ENCODE assay signal across 8 mouse cellular contexts in the genomic region with DNA sequence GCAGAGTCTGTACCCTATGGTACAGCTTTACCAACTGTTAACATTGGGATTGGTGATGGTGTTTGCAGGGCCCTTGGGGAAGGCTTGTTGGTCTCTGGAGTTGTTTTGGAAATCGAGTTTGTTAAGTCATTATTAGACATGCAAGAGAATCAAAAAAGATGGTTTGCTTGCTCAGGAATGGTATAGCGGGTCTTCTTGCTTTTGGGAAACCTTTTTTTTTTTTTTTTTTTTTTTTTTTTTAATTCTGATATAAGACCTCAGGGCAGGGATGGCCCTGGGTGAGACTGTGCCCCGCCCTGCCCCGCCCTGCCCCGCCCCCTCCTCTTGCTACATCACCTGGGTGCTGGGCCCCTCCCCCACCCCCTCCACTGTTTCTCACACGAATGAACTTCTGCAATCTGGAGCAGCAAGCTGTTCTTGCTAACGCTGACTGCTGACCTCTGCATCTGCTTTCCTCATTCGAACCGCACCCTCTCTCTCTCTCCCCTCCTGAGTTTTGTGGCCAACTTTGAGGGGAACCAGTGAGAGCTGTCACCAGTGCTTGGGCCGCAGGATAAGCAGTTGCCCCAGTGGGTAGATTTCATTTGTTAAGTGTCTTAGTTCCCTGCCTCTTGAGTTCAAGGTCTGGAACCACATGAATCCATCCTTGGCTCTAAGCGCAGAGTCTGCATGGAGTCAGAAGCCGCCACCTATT.
DNase-seq lines count a peak whose midpoint lies in the region; ATAC-seq and TF ChIP-seq lines count a peak whose summit lies in the region.

No protein-coding gene starts in this region.

- no peak overlapping the region for H3K9ac ChIP-seq in heart, adult 2 months (ENCODE audit: low read depth, low read length)
- H3K9ac ChIP-seq in heart, embryonic 11.5 days (ENCODE audit: low read depth, low read length): no peak overlapping the region
- no peak overlapping the region for H3K9ac ChIP-seq in intestine, embryonic 14.5 days (ENCODE audit: low read length)

- DNase-seq in heart, adult 2 months: peak in 1 of 2 experiments; percentile 69
- DNase-seq in ZHBTc4 (ENCODE audit: low read depth, low spot score): peak; percentile 62
- DNase-seq in intestine, embryonic 14.5 days (ENCODE audit: low spot score): no peak
- DNase-seq in right cerebral cortex, postnatal 36 days (ENCODE audit: low spot score in 2 of 2): no peak
- DNase-seq in thymus, postnatal 10 days (ENCODE audit: low spot score in 2 of 2): no peak
- DNase-seq in cerebellum, adult 11-12 months: no peak

- no peak for TF ChIP-seq POLR2A in heart, adult 2 months (IDR thresholded peaks at IDR 0.05; ENCODE audit: insufficient read depth, low read depth, low read length)

- 0 out of 2 replicates have a peak, but pooled peaks cover 4% of the 10 kb centered on the region for H3K79me2 ChIP-seq in heart, adult 2 months (replicated peaks; ENCODE audit: control insufficient read depth, insufficient read depth, low read length)

- H3K9me3 ChIP-seq in heart, embryonic 11.5 days (replicated peaks; ENCODE audit: control insufficient read depth, low read length): no peaks in the 10 kb centered on the region
- H3K9me3 ChIP-seq in intestine, embryonic 14.5 days (ENCODE audit: control insufficient read depth, low read length): no peaks in the 10 kb centered on the region

- TF ChIP-seq EP300 in heart, adult 2 months (IDR thresholded peaks at IDR 0.05; ENCODE audit: insufficient read depth, low read depth, low read length): peak; percentile 80

- no peaks in the 10 kb centered on the region for H3K36me3 ChIP-seq in heart, adult 2 months (ENCODE audit: control insufficient read depth, insufficient read depth, low read length)
- H3K36me3 ChIP-seq in heart, embryonic 11.5 days (ENCODE audit: control insufficient read depth, insufficient read depth, low read length): no peaks in the 10 kb centered on the region
- H3K36me3 ChIP-seq in intestine, embryonic 14.5 days (ENCODE audit: control insufficient read depth, insufficient read depth, low read length): no peaks in the 10 kb centered on the region

- H3K4me2 ChIP-seq in heart, embryonic 11.5 days: no peak overlapping the region
- no peak overlapping the region for H3K4me2 ChIP-seq in intestine, embryonic 14.5 days (ENCODE audit: low read length)

- intact Hi-C loops in heart, adult 2 months (cut with DNase I): loop anchor here (2.0 kb wide), 2 partner anchors 39 to 81 kb away; no protein-coding TSS in a partner anchor

- no peak for TF ChIP-seq CTCF in heart, adult 2 months (IDR thresholded peaks at IDR 0.05)

- H3K4me3 ChIP-seq in heart, adult 2 months: no peak overlapping the region
- H3K4me3 ChIP-seq in heart, embryonic 11.5 days (ENCODE audit: low read depth, low read length): no peak overlapping the region
- H3K4me3 ChIP-seq in intestine, embryonic 14.5 days (ENCODE audit: low read depth, low read length): no peak overlapping the region

- ATAC-seq in heart, embryonic 11.5 days (replicated peaks; ENCODE audit: insufficient number of reproducible peaks, low FRiP score, low TSS enrichment): no peak
- ATAC-seq in intestine, embryonic 14.5 days (replicated peaks; ENCODE audit: low FRiP score, low TSS enrichment, low read depth): no peak
- peak; percentile 41 for ATAC-seq in megakaryocyte-erythroid progenitor cell, adult 5-6 weeks (replicated peaks; ENCODE audit: low FRiP score, low TSS enrichment, poor library complexity, severe bottlenecking)

- peaks cover 34% of the 10 kb centered on the region for H3K4me1 ChIP-seq in heart, adult 2 months (ENCODE audit: control insufficient read depth, insufficient read depth, low read length)
- peaks cover 42% of the 10 kb centered on the region for H3K4me1 ChIP-seq in heart, embryonic 11.5 days (ENCODE audit: control insufficient read depth, insufficient read depth, low read length)
- peaks cover 68% of the 10 kb centered on the region for H3K4me1 ChIP-seq in intestine, embryonic 14.5 days (replicated peaks; ENCODE audit: control insufficient read depth, insufficient read depth, low read length)

- WGBS in heart, adult 2 months: 41% methylated on average over 11 of the region's 12 CpGs
- WGBS in heart, embryonic 11.5 days (ENCODE audit: insufficient replicate concordance): 30% methylated on average over 11 of the region's 12 CpGs
- WGBS in intestine, embryonic 14.5 days: 33% methylated on average over 12 of the region's 12 CpGs

- peak overlapping the region; percentile 58 for H3K27ac ChIP-seq in heart, adult 2 months
- H3K27ac ChIP-seq in heart, embryonic 11.5 days (ENCODE audit: low read depth, low read length): no peak overlapping the region
- H3K27ac ChIP-seq in intestine, embryonic 14.5 days (ENCODE audit: low read depth): 0 out of 2 replicates have a peak overlapping the region, but pooled peaks have one; percentile 51

- H3K27me3 ChIP-seq in heart, adult 2 months (ENCODE audit: control insufficient read depth, insufficient read depth, low read length): no peaks in the 10 kb centered on the region
- H3K27me3 ChIP-seq in heart, embryonic 11.5 days (ENCODE audit: control insufficient read depth, insufficient read depth, low read length): no peaks in the 10 kb centered on the region
- no peaks in the 10 kb centered on the region for H3K27me3 ChIP-seq in intestine, embryonic 14.5 days (replicated peaks; ENCODE audit: control insufficient read depth, insufficient read depth, low read length)
